Mouse (Mus musculus): ENCODE measurements at regions not wholly inside any gene's neighbourhood (a gene's known extent, or its start where the extent isn't known, plus 50 kb on each side); places are given as distances from the start of the nearest gene placed in this dataset.

DNA sequence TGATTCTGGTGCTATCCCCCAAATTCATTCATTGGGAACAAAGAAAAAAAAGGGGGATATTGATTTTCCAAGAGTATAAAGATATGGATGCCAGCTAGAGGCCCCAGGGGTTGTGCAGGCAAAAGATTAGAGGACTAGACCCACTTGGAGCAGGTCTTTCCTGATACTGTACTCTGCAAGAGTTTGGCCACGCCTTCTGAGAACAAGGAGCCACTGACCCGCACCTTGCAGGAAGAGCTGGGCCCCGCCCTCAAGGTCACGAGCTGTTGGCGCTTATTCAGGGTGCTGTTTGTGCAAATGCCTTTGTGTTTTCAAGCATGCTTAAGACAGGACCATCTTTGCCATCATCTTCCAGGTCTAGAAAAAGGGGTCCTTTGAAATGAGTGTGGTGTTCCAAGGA lies 54.5 kb upstream of the Slc7a1 start:
- no peak for DNase-seq (ENCODE audit: low spot score in 2 of 2)

DNA sequence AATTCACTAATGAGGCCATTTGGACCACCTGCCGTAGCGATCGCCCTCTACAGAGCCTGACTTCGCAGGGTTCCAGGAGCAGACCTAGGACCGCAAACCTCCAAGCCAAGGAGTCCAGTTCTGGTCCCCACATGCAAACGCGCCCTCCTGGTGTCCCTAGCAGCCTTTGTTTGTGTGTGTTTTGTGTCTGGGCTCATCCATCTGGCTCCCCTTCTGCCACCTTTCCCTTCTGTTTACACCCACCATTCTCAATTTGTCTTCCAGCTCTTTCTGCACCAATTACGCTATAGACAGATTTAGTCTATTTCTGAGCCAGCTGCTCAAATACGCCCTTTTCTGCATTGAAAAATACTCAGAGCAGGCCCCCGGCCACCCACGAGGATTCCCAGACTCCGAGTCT lies 54.1 kb upstream of the Slc7a1 start:
- DNase-seq (ENCODE audit: low spot score in 2 of 2), result no peak

DNA sequence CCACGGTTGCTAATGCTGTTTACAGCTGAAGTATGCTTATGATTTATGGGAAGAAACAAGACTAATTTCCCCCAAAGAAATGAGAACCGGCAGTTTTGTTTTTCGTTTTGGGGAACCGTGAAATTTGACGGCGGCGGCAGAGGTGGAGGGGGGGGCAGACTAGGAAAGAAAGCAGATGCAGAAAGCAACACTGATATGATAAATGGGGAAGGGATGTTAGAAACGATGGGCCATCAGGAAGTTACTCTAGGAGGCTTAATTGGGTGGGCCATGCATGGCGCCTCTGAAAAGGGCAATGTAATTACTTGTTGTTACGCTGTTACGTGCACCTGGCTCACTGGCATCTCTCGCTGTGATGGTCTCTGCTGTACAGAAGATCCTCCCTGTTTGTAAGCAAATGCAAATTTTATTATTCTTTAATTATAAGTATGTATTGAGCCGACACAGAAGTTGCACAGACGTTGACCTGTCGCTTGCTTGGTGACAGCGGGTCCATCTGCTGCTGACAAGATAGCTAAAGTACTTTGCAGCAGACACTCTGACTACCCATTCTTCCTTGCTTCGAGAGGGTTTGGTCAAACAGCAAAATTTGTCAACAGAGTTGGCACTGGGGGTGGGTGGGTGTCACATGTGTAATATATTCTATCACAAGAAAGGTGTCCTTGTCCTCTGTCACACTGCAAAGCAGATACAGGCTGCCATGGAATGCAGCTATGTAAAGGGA lies 53.4 kb upstream of the Slc7a1 start:
- no peak for DNase-seq (ENCODE audit: low spot score in 2 of 2)

DNA sequence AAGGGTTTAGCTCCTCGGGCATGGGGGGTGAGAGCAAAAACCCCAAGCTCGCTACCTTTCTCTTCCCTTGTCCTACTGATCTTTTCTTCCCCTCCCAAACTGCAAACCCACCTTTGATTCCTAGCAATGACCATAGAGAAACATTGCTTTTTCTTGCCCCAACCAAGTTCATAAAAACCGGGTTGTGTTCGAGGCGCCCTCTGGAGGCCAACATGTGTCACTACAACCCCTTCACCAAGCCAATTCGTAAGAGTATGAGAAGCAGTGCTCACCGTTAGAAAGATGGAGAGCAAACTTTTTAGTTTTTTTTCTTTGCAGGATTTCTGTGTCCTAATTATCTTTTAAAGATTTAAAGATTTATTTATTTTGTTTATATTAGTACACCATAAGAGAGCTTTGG lies 52.1 kb upstream of the Slc7a1 start:
- DNase-seq (ENCODE audit: low spot score in 2 of 2), result peak; percentile 7 to 42

DNA sequence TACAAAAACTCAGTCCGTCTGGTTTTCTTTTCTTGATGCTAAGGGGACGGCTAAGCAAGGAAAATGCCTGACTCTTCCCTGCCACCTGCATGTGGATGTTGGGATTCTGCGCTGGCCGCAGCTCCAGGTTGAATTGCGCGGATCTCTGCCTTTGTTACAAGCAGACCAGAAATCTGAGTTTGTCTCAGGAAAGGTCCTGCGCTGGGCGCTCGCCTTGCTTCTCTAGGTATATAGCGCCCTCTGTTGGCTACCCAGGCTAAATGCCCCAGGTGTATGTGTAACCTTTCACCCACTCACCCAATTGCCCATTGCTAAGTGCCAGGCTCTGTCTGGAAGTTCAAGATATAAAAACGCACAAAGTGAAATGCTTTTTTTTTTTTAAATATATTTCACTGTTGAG lies 51.2 kb upstream of the Slc7a1 start:
- DNase-seq (ENCODE audit: low spot score in 2 of 2), result peak; percentile 24 to 51

All from heart, adult 9 months (tissue).